Mouse (Mus musculus) megakaryocyte, embryonic 14.5 days (primary cell): Measurements from ENCODE around the gene Cln5.

Source experiments
- FLI1 ChIP-seq: IDR thresholded peaks from 2 replicates; pipeline ENCODE4 v1.6.1; 2012; ENCODE audit warnings: low read length, inconsistent platforms, mixed read lengths
- GATA1 ChIP-seq: IDR thresholded peaks from 3 replicates; pipeline ENCODE4 v1.6.1; 2012; ENCODE audit warnings: mixed read lengths, low read length, inconsistent platforms, borderline replicate concordance

DNA sequence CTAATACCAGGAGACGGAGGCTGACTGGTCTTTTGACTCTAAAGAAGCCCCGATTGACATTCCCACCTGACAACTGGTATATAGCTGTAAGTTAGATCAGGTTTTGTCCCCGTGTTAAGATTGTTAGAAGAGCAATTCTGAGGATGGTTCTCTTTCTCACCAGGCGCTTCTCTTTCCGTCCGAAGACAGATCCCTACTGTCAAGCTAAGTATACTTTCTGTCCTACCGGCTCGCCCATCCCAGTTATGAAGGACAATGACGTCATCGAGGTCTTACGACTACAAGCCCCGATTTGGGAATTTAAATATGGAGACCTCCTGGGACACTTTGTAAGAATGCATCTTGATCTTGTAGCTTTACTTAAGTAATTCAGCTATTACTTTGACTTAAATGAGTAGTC, 1.5 kb downstream of the Cln5 start:
- TF ChIP-seq GATA1 (no peak), FLI1 (no peak)
